Mouse (Mus musculus) thymus, postnatal 25 days (tissue): ENCODE data around the gene Cys1.
"Not testable (repeated sequence)": the region's sequence is repeated elsewhere in the genome, so short reads cannot be mapped to it uniquely, and the experiment has no call there.

Experiments used
- DNase-seq: peaks from one replicate; pipeline ENCODE4 v3.0.0; 2022

Gene Cys1

GRCm38 (mm10) chr12:24644125-24644571 is 37.5 kb downstream of the Cys1 start:
- no peak for DNase-seq

GRCm38 (mm10) chr12:24642370-24642802 is 39.2 kb downstream of the Cys1 start:
- DNase-seq: no peak

- DNase-seq: not testable (repeated sequence)
Measured at GRCm38 (mm10) chr12:24638787-24639186, 42.8 kb downstream of the Cys1 start.

- DNase-seq: no peak
Measured at GRCm38 (mm10) chr12:24634648-24635047, 47.0 kb downstream of the Cys1 start.

- no peak for DNase-seq
Measured at GRCm38 (mm10) chr12:24634212-24634611, 47.4 kb downstream of the Cys1 start.

- no peak for DNase-seq
Measured at GRCm38 (mm10) chr12:24633753-24634191, 47.8 kb downstream of the Cys1 start.

GRCm38 (mm10) chr12:24632404-24632803 is 49.2 kb downstream of the Cys1 start:
- no peak for DNase-seq

- DNase-seq: peak; percentile 38
Measured at GRCm38 (mm10) chr12:24630220-24630619, 51.4 kb downstream of the Cys1 start.

GRCm38 (mm10) chr12:24627215-24627614 is 54.4 kb downstream of the Cys1 start:
- no peak for DNase-seq

GRCm38 (mm10) chr12:24626401-24626800 is 55.2 kb downstream of the Cys1 start:
- DNase-seq: no peak

GRCm38 (mm10) chr12:24623486-24624251 is 57.9 kb downstream of the Cys1 start:
- DNase-seq: no peak

- no peak for DNase-seq
Measured at GRCm38 (mm10) chr12:24619436-24619835, 62.2 kb downstream of the Cys1 start.
